Mouse (Mus musculus): ENCODE results near the gene Mrpl54.
"Not testable (repeated sequence)": the region's sequence is repeated elsewhere in the genome, so short reads cannot be mapped to it uniquely, and the experiment has no call there.

Gene Mrpl54

GRCm38 (mm10) chr10:81229735-81230437 is 36.8 kb downstream of the Mrpl54 start:
- no peak for DNase-seq (ENCODE audit: low read depth, low spot score)

- DNase-seq (ENCODE audit: low read depth, low spot score), result not testable (repeated sequence)
Observed at GRCm38 (mm10) chr10:81223731-81224130, 43.0 kb downstream of the Mrpl54 start.

- DNase-seq (ENCODE audit: low read depth, low spot score), result no peak
Observed at GRCm38 (mm10) chr10:81221402-81222015, 45.2 kb downstream of the Mrpl54 start.

- peak; percentile 65 for DNase-seq (ENCODE audit: low read depth, low spot score)
Observed at GRCm38 (mm10) chr10:81217964-81218363, 48.8 kb downstream of the Mrpl54 start.

GRCm38 (mm10) chr10:81217267-81217666 is 49.5 kb downstream of the Mrpl54 start:
- not testable (repeated sequence) for DNase-seq (ENCODE audit: low read depth, low spot score)

GRCm38 (mm10) chr10:81216810-81217209 is 49.9 kb downstream of the Mrpl54 start:
- no peak for DNase-seq (ENCODE audit: low read depth, low spot score)

- DNase-seq (ENCODE audit: low read depth, low spot score), result no peak
Observed at GRCm38 (mm10) chr10:81216260-81216659, 50.5 kb downstream of the Mrpl54 start.

All from mesoderm, embryonic 11.5 days (tissue).